Mouse (Mus musculus): ENCODE measurements at regions not wholly inside any gene's neighbourhood (a gene's known extent, or its start where the extent isn't known, plus 50 kb on each side); places are given as distances from the start of the nearest gene placed in this dataset.
A peak's percentile ranks its signal among the peaks of the same experiment; 100 is the strongest.

DNA sequence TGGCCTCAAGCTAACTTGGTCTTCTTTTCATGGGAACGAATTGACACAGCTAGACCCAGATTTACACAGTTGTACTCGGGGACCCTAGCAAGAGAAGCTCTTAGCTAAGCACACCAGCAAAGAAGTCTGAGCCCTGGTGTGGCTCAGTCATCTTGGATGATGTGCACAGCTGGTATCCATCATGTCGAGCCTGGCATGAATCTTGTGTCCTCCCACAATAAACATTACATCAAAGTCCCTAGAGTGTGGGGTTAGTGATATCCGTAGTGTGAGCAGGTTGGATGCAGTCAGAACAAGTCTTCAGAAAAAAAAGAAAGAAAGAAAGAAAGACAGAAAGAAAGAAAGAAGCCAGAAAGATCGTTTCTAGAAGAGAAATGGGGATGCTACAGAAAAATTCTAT lies 52.1 kb upstream of the Hmcn1 start:
- DNase-seq: no peak

DNA sequence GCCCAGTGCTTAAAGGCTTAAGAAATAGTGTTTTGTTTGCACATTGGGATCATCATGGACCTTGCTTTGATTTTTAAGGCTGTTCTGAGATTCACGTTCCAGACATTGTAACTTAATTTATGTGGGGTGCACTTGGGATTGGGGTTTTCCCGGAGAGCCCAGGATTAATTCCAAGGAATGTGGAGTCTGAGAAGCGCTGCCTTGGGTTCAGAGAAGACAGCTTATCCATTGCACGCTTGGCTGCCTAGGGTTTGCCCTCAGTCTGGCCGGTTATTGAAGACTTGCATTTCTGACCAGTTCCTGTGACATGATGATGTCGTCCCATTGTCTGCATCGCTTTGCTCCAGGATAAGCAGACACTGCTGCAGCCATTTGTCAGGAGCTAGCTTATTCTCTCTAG lies 53.4 kb upstream of the Hmcn1 start:
- no peak overlapping the region for H3K9ac ChIP-seq (replicated peaks; ENCODE audit: low read length)
- no peaks in the 10 kb centered on the region for H3K36me3 ChIP-seq (ENCODE audit: control insufficient read depth, insufficient read depth, low read length)
- no peak for ATAC-seq (ENCODE audit: low FRiP score, low TSS enrichment)
- H3K4me3 ChIP-seq (replicated peaks; ENCODE audit: low read depth, low read length): no peak overlapping the region
- no peaks in the 10 kb centered on the region for H3K9me3 ChIP-seq (ENCODE audit: control insufficient read depth, low read length)
- peaks cover 4% of the 10 kb centered on the region; the same call in 1 of the 2 replicates for H3K4me1 ChIP-seq (ENCODE audit: control insufficient read depth, insufficient read depth, low read length)
- no peak for DNase-seq
- H3K27ac ChIP-seq (replicated peaks; ENCODE audit: low read depth, low read length): no peak overlapping the region
- H3K27me3 ChIP-seq (ENCODE audit: control insufficient read depth, insufficient read depth, low read length): no peaks in the 10 kb centered on the region
- 8% methylated on average over 7 of the region's 7 CpGs for WGBS
- 0 out of 2 replicates have a peak overlapping the region, but pooled peaks have one; percentile 6 for H3K4me2 ChIP-seq (ENCODE audit: low read length)

More for the DNA sequence above, 52.1 kb upstream of the Hmcn1 start:
- Histone ChIP-seq H3K4me1 (ENCODE audit: control insufficient read depth, insufficient read depth, low read length) (peaks cover 4% of the 10 kb centered on the region; the same call in 1 of the 2 replicates), H3K27ac (replicated peaks; ENCODE audit: low read depth, low read length) (no peak overlapping the region), H3K9me3 (ENCODE audit: control insufficient read depth, low read length) (no peaks in the 10 kb centered on the region), H3K27me3 (ENCODE audit: control insufficient read depth, insufficient read depth, low read length) (no peaks in the 10 kb centered on the region), H3K4me2 (ENCODE audit: low read length) (no peak overlapping the region), H3K36me3 (ENCODE audit: control insufficient read depth, insufficient read depth, low read length) (no peaks in the 10 kb centered on the region), H3K9ac (replicated peaks; ENCODE audit: low read length) (no peak overlapping the region), H3K4me3 (replicated peaks; ENCODE audit: low read depth, low read length) (no peak overlapping the region)
- no peak for ATAC-seq (ENCODE audit: low FRiP score, low TSS enrichment)
- 78% methylated on average over 5 of the region's 5 CpGs for WGBS

DNA sequence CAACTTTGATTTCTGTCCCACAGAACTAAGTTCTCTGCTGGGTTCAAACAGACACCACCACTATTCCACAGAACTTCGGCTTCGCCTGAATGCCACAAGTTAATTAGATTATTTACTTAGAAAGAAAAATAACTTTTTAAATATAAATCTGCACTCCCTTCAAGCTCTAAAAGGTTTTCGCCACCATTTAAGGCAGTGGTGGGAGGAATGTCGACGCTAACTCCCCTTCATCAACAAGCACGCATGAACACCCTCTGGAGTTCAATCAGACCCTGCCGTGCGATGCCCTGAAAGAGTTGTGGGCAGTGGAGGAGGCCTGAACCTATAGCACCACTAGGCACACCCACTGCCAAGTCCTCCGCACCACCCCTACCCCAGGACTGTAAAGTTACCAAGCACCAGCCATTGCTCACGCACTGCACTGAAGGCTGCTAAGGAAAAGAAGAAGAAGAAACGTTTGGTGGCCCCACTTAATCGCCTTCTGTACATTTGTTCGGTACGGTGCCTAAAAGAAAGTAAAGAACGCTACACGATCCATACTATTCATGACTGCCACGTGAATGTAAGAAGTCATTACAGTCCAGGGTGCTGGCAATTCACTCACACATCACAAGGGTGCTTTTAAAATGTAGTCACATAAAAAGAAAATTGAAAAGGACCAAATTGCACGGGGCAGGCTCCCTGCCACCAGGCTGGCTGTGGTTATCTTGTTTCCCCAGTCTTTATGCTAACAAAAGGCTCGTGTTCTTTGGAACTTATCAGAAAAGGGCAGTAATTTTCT lies 56.7 kb upstream of the Hmcn1 start:
- Histone ChIP-seq H3K4me1 (ENCODE audit: control insufficient read depth, insufficient read depth, low read length) (peaks cover 4% of the 10 kb centered on the region; the same call in 1 of the 2 replicates), H3K27ac (replicated peaks; ENCODE audit: low read depth, low read length) (no peak overlapping the region), H3K4me2 (ENCODE audit: low read length) (no peak overlapping the region), H3K27me3 (ENCODE audit: control insufficient read depth, insufficient read depth, low read length) (no peaks in the 10 kb centered on the region), H3K9ac (replicated peaks; ENCODE audit: low read length) (no peak overlapping the region), H3K9me3 (ENCODE audit: control insufficient read depth, low read length) (no peaks in the 10 kb centered on the region), H3K36me3 (ENCODE audit: control insufficient read depth, insufficient read depth, low read length) (no peaks in the 10 kb centered on the region), H3K4me3 (replicated peaks; ENCODE audit: low read depth, low read length) (no peak overlapping the region)
- ATAC-seq (ENCODE audit: low FRiP score, low TSS enrichment): no peak
- WGBS: 81% methylated on average over 19 of the region's 19 CpGs
- no peak for DNase-seq

DNA sequence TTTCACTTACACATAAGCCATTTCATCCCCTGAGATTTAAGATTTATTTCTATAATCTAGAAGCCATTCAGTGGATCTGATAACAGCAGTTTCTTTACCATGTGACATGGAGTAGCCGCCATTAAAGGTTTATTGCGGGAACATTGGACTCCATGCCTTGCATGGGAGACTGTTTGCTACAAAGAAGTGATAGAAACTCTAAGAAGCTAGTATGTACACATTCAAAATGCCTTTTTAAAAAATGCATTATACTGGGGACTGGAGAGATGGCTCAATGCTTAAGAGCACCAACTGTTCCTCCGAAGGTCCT lies 57.2 kb upstream of the Hmcn1 start:
- no peak overlapping the region for H3K4me3 ChIP-seq (replicated peaks; ENCODE audit: low read depth, low read length)
- H3K9ac ChIP-seq (replicated peaks; ENCODE audit: low read length): no peak overlapping the region
- no peaks in the 10 kb centered on the region for H3K9me3 ChIP-seq (ENCODE audit: control insufficient read depth, low read length)
- H3K4me2 ChIP-seq (ENCODE audit: low read length): no peak overlapping the region
- H3K36me3 ChIP-seq (ENCODE audit: control insufficient read depth, insufficient read depth, low read length): no peaks in the 10 kb centered on the region
- H3K4me1 ChIP-seq (ENCODE audit: control insufficient read depth, insufficient read depth, low read length): peaks cover 4% of the 10 kb centered on the region; the same call in 1 of the 2 replicates
- no peak overlapping the region for H3K27ac ChIP-seq (replicated peaks; ENCODE audit: low read depth, low read length)
- DNase-seq (no peak), ATAC-seq (ENCODE audit: low FRiP score, low TSS enrichment) (no peak)
- H3K27me3 ChIP-seq (ENCODE audit: control insufficient read depth, insufficient read depth, low read length): no peaks in the 10 kb centered on the region
- WGBS: 91% methylated on average over 3 of the region's 3 CpGs

DNA sequence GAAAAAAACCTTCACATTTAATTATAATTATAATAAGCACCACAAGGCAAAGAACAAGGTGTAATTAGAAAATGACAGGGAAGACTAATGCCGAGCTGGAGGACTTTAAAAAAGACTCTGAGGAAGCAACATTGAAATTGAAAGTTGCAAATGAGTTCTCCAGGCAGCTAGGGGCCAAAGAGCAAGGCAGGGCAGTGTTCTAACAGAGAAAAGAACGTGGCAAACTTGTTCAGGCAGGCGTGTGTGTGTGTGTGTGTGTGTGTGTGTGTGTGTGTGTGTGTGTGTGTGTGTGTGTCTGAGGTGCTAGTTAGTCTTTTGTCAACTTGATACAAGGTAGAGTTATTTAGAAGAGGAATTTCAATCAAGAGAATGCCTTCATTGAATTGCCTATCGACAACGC lies 60.0 kb upstream of the Hmcn1 start:
- ATAC-seq (ENCODE audit: low FRiP score, low TSS enrichment) (no peak), DNase-seq (no peak)
- no peaks in the 10 kb centered on the region for H3K27me3 ChIP-seq (ENCODE audit: control insufficient read depth, insufficient read depth, low read length)
- H3K4me2 ChIP-seq (ENCODE audit: low read length): no peak overlapping the region
- 50% methylated on average over 5 of the region's 5 CpGs for WGBS
- H3K36me3 ChIP-seq (ENCODE audit: control insufficient read depth, insufficient read depth, low read length): no peaks in the 10 kb centered on the region
- no peak overlapping the region for H3K9ac ChIP-seq (replicated peaks; ENCODE audit: low read length)
- H3K4me1 ChIP-seq (ENCODE audit: control insufficient read depth, insufficient read depth, low read length): no peaks in the 10 kb centered on the region
- H3K4me3 ChIP-seq (replicated peaks; ENCODE audit: low read depth, low read length): no peak overlapping the region
- no peak overlapping the region for H3K27ac ChIP-seq (replicated peaks; ENCODE audit: low read depth, low read length)
- H3K9me3 ChIP-seq (ENCODE audit: control insufficient read depth, low read length): no peaks in the 10 kb centered on the region

DNA sequence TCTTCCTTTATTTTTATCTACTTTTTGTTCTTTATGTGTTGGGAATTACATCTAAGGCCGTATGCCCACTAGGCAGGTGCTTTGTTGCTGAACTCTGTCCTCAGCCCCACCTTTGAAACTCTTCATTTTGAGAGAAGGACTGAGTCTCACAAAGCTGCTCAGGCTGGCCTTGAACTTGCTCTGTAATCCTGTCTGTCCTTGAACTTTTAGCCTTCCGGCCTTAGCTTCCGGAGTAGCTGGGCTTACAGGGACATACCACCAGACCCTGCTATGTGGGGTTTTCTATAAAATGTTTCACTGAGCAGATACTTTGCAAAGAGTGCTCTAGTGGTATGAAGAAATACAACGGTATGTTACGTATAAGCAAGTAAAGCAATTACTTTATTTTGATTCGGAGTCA lies 62.2 kb upstream of the Hmcn1 start:
- Histone ChIP-seq H3K27ac (replicated peaks; ENCODE audit: low read depth, low read length) (no peak overlapping the region), H3K4me2 (ENCODE audit: low read length) (no peak overlapping the region), H3K4me1 (ENCODE audit: control insufficient read depth, insufficient read depth, low read length) (no peaks in the 10 kb centered on the region), H3K36me3 (ENCODE audit: control insufficient read depth, insufficient read depth, low read length) (no peaks in the 10 kb centered on the region), H3K9me3 (ENCODE audit: control insufficient read depth, low read length) (no peaks in the 10 kb centered on the region), H3K9ac (replicated peaks; ENCODE audit: low read length) (no peak overlapping the region), H3K4me3 (replicated peaks; ENCODE audit: low read depth, low read length) (no peak overlapping the region), H3K27me3 (ENCODE audit: control insufficient read depth, insufficient read depth, low read length) (no peaks in the 10 kb centered on the region)
- ATAC-seq (ENCODE audit: low FRiP score, low TSS enrichment) (no peak), DNase-seq (no peak)
- WGBS: 90% methylated on average over 6 of the region's 6 CpGs

DNA sequence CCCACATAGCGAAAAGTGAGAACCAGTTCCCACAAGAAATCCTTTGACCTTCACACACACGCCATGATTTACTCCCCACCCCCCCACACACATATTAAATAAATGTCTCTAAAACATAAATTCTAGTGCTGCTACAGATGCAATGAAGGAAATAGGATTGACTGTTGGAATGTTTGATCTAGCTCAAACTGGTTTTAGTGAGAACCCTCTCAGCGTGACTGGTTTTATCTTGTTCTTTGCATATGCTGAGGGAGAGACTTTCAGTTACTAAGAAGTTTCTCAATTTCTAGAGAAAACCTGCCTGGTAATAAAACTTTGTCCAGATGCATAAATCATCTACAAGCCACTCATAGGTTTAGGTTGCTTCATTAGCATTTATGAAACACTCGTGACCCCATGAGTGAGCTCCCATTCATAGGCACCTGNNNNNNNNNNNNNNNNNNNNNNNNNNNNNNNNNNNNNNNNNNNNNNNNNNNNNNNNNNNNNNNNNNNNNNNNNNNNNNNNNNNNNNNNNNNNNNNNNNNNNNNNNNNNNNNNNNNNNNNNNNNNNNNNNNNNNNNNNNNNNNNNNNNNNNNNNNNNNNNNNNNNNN lies 66.4 kb upstream of the Hmcn1 start:
- H3K4me1 ChIP-seq (ENCODE audit: control insufficient read depth, insufficient read depth, low read length): no peaks in the 10 kb centered on the region; the same call in 1 of the 2 replicates
- WGBS: 88% methylated on average over 4 of the region's 4 CpGs
- H3K4me3 ChIP-seq (replicated peaks; ENCODE audit: low read depth, low read length): no peak overlapping the region
- ATAC-seq (ENCODE audit: low FRiP score, low TSS enrichment) (no peak), DNase-seq (no peak)
- H3K4me2 ChIP-seq (ENCODE audit: low read length): no peak overlapping the region
- H3K27ac ChIP-seq (replicated peaks; ENCODE audit: low read depth, low read length): no peak overlapping the region
- H3K9me3 ChIP-seq (ENCODE audit: control insufficient read depth, low read length): no peaks in the 10 kb centered on the region
- H3K9ac ChIP-seq (replicated peaks; ENCODE audit: low read length): no peak overlapping the region
- H3K27me3 ChIP-seq (ENCODE audit: control insufficient read depth, insufficient read depth, low read length): no peaks in the 10 kb centered on the region
- no peaks in the 10 kb centered on the region for H3K36me3 ChIP-seq (ENCODE audit: control insufficient read depth, insufficient read depth, low read length)

DNA sequence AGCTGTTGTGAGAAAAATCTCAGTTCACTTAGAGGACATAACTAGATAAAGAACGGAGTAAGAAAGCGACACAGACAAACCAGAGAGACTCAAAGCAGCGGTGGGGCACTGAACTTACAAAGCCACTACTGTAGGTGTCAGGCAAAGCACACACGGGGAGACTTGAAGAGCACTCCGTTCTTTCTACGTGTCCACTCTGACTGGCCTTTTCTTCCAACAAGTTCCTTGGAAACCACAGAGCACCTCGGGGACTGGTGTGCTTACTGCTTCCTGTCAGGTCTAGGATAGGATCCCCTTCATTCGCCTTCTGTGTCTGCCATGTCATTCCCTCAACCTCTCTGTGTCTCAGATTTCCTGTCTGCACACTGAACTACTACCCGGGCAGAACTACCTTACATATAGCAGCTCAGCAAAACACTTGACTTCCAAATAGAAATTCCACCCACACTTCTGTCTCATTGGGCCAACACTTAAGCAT lies 71.9 kb upstream of the Hmcn1 start:
- H3K9ac ChIP-seq (replicated peaks; ENCODE audit: low read length): no peak overlapping the region
- no peaks in the 10 kb centered on the region for H3K27me3 ChIP-seq (ENCODE audit: control insufficient read depth, insufficient read depth, low read length)
- no peak for DNase-seq
- no peak overlapping the region for H3K27ac ChIP-seq (replicated peaks; ENCODE audit: low read depth, low read length)
- no peak overlapping the region for H3K4me3 ChIP-seq (replicated peaks; ENCODE audit: low read depth, low read length)
- ATAC-seq (ENCODE audit: low FRiP score, low TSS enrichment): no peak
- 81% methylated on average over 9 of the region's 9 CpGs for WGBS
- no peaks in the 10 kb centered on the region for H3K9me3 ChIP-seq (ENCODE audit: control insufficient read depth, low read length)
- no peaks in the 10 kb centered on the region for H3K36me3 ChIP-seq (ENCODE audit: control insufficient read depth, insufficient read depth, low read length)
- no peak overlapping the region for H3K4me2 ChIP-seq (ENCODE audit: low read length)
- no peaks in the 10 kb centered on the region; the same call in 1 of the 2 replicates for H3K4me1 ChIP-seq (ENCODE audit: control insufficient read depth, insufficient read depth, low read length)

All from midbrain, embryonic 14.5 days (tissue).